Mouse (Mus musculus): ENCODE data around the gene Igfbp3.

The Igfbp3 gene

GRCm38 (mm10) chr11:7161502-7162174 is 52.1 kb downstream of the Igfbp3 start:
- CTCF ChIA-PET = no interaction called here

- CTCF ChIA-PET = no interaction called here
Measured at GRCm38 (mm10) chr11:7160637-7161101, 53.1 kb downstream of the Igfbp3 start.

GRCm38 (mm10) chr11:7160146-7160545 is 53.6 kb downstream of the Igfbp3 start:
- CTCF ChIA-PET = no interaction called here

- CTCF ChIA-PET = no interaction called here
Measured at GRCm38 (mm10) chr11:7158196-7158595, 55.5 kb downstream of the Igfbp3 start.

- CTCF ChIA-PET = no interaction called here
Measured at GRCm38 (mm10) chr11:7156427-7156826, 57.3 kb downstream of the Igfbp3 start.
